Mouse (Mus musculus) c-Kit-negative CD71-positive TER-119-positive erythroid progenitor cells, embryonic 14.5 days (primary cell): ENCODE measurements around the gene Prc1.

Experiments
- DNase-seq: peaks from one replicate; pipeline ENCODE4 v3.0.0-alpha.2; 2013; ENCODE audit warnings: low read depth, low spot score

The Prc1 gene

GRCm38 (mm10) chr7:80294062-80294763 lies at the start of gene Prc1:
Gene Prc1, plus strand, starts transcription at chr7:80294450.
- peak; percentile 98 for DNase-seq

- DNase-seq: no peak
These were observed 49.4 kb upstream of the Prc1 start for GRCm38 (mm10) chr7:80244851-80245250.

GRCm38 (mm10) chr7:80246148-80246721 lies 48.0 kb upstream of the Prc1 start, which contains the start of gene Ttll13:
Gene Ttll13, plus strand, starts transcription at chr7:80246376.
- peak; percentile 95 for DNase-seq

- no peak for DNase-seq
These were observed 47.4 kb upstream of the Prc1 start for GRCm38 (mm10) chr7:80246859-80247258.

- no peak for DNase-seq
These were observed 41.8 kb upstream of the Prc1 start for GRCm38 (mm10) chr7:80252437-80252836.

- no peak for DNase-seq
These were observed 41.4 kb upstream of the Prc1 start for GRCm38 (mm10) chr7:80252886-80253285.

- DNase-seq: no peak
These were observed 38.3 kb upstream of the Prc1 start for GRCm38 (mm10) chr7:80255981-80256380.

- no peak for DNase-seq
These were observed 36.5 kb upstream of the Prc1 start for GRCm38 (mm10) chr7:80257706-80258105.

GRCm38 (mm10) chr7:80260625-80261371 lies 33.5 kb upstream of the Prc1 start, which contains the start of gene Ngrn:
Gene Ngrn, plus strand, starts transcription at chr7:80261215.
- peak; percentile 76 for DNase-seq

- no peak for DNase-seq
These were observed 32.8 kb upstream of the Prc1 start for GRCm38 (mm10) chr7:80261372-80261990.

GRCm38 (mm10) chr7:80264606-80265005 lies 29.6 kb upstream of the Prc1 start:
- no peak for DNase-seq

GRCm38 (mm10) chr7:80267764-80268163 lies 26.5 kb upstream of the Prc1 start:
- DNase-seq: no peak

- peak; percentile 92 for DNase-seq
These were observed 25.1 kb upstream of the Prc1 start, which contains the start of gene Vps33b for GRCm38 (mm10) chr7:80268897-80269750. Gene Vps33b, plus strand, starts transcription at chr7:80269649.

GRCm38 (mm10) chr7:80269751-80270255 lies 24.4 kb upstream of the Prc1 start:
- DNase-seq: no peak

- no peak for DNase-seq
These were observed 20.8 kb upstream of the Prc1 start for GRCm38 (mm10) chr7:80273456-80273855.

- no peak for DNase-seq
These were observed 17.9 kb upstream of the Prc1 start for GRCm38 (mm10) chr7:80276374-80276773.

GRCm38 (mm10) chr7:80280032-80280431 lies 14.2 kb upstream of the Prc1 start:
- DNase-seq: no peak

- no peak for DNase-seq
These were observed 13.3 kb upstream of the Prc1 start for GRCm38 (mm10) chr7:80280998-80281397.

- no peak for DNase-seq
These were observed 12.6 kb upstream of the Prc1 start for GRCm38 (mm10) chr7:80281646-80282045.

GRCm38 (mm10) chr7:80283226-80283918 lies 10.9 kb upstream of the Prc1 start:
- DNase-seq: no peak
